Mouse (Mus musculus): ENCODE results near the gene Bcl2a1d. TPM values are rescaled to one million over a fixed set of nuclear protein-coding genes. Genes with fewer than 3 reads are reported as not detected.
"Not testable (repeated sequence)": the region's sequence is repeated elsewhere in the genome, so short reads cannot be mapped to it uniquely, and the experiment has no call there.

Gene Bcl2a1d
- polyA plus RNA-seq, 1 experiment: not detected

DNA sequence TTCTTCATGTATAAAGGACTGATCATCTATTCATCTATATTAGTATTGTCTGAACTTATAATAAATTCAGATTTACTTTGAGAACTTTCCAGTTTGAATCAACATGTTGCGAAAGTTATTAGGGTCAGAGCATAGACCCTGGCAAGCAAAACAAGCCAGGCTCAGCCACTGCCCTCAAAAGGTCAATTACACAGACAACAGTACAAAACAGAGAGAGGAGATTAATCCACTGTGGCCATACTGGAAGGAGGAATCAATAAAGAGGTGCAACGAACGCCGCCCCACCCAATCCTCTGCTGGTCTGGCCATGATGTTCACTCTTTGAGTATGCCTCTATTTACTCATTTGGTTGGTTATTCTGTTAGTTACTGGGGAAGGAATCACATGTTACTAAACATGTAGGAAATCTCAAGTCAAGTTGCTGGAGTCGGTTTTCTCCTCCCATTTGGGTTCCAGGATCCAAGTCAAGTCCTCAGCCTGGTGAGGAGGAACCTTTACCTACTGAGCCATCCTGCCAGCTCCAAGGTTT, 20.7 kb downstream of the Bcl2a1d start:
- not testable (repeated sequence) for H3K27me3 ChIP-seq (replicated peaks); H3K36me3 ChIP-seq (replicated peaks; ENCODE audit: low read length); H3K9me3 ChIP-seq; H3K4me3 ChIP-seq (replicated peaks); H3K4me1 ChIP-seq

DNA sequence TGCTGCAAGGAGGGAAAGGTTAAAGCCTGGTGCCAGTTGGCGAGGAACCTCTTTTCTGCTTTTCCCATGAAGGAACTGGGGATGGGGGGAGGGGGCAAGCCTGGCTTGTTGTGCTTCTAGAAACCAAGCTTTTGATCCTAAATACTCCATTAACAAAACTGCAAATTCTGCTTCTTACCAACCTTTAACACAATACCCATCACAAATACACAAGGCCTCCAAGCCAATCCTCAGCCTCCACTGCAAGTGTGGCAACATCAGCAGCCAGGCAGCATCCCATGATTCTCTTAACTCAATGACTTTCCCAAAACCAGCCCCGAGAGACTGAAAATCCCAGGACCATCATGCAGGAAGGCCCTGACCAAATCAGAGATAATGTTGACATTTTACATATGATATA, 21.3 kb downstream of the Bcl2a1d start:
- H3K27me3 ChIP-seq (replicated peaks); H3K36me3 ChIP-seq (replicated peaks; ENCODE audit: low read length): not testable (repeated sequence)

DNA sequence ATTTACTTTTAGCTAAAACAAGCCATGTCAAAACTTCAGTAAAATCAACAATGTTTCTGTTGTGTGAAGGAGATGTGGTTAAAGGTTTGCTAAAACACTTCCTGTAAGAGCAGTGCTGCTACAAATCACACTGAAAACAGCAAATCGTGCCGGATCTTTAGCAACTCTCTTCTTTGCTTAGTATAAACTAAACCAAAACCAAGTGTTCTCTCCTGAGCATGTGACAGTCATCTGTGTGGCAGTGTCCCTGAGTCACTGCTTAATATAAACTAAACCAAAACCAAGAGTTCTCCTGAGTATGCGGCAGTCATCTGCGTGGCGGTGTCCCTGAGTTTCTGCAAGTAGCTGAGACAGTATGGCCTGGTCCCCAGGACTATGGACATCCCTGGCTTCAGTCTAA, 21.9 kb downstream of the Bcl2a1d start:
- not testable (repeated sequence) for H3K36me3 ChIP-seq (replicated peaks; ENCODE audit: low read length); H3K4me1 ChIP-seq; H3K9me3 ChIP-seq; H3K4me3 ChIP-seq (replicated peaks); H3K27me3 ChIP-seq (replicated peaks)

More for the DNA sequence above, 21.3 kb downstream of the Bcl2a1d start:
- H3K9me3 ChIP-seq; H3K4me3 ChIP-seq (replicated peaks); H3K4me1 ChIP-seq: not testable (repeated sequence)

DNA sequence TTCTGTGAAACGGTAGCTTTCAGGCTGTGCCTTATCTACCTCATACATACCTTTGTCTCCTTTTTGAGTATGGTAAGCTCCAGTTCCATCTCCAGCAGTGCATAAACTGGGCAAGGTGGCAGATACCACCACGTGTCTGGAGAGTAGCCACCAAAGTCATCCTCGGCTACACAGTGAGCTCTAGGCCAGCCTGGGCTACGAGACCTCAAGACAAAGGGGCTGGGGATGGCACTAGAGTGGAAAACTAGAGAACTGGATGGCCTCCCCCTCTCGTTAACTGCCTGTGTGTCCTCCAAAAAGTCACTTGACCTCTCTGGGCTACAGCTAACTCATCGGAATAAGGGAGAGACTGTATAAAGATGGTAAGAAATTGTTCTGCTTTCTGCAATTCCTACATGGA, 22.4 kb downstream of the Bcl2a1d start:
- TF ChIP-seq FLI1 (IDR thresholded peaks at IDR 0.05; ENCODE audit: low read length) (no peak), GATA1 (IDR thresholded peaks at IDR 0.05; ENCODE audit: borderline replicate concordance, low read length) (no peak)
- H3K36me3 ChIP-seq (replicated peaks; ENCODE audit: low read length): peaks cover 4% of the 10 kb centered on the region
- no peak overlapping the region for H3K4me3 ChIP-seq (replicated peaks)
- H3K4me1 ChIP-seq: no peaks in the 10 kb centered on the region
- H3K9me3 ChIP-seq: no peaks in the 10 kb centered on the region
- no peaks in the 10 kb centered on the region for H3K27me3 ChIP-seq (replicated peaks)

DNA sequence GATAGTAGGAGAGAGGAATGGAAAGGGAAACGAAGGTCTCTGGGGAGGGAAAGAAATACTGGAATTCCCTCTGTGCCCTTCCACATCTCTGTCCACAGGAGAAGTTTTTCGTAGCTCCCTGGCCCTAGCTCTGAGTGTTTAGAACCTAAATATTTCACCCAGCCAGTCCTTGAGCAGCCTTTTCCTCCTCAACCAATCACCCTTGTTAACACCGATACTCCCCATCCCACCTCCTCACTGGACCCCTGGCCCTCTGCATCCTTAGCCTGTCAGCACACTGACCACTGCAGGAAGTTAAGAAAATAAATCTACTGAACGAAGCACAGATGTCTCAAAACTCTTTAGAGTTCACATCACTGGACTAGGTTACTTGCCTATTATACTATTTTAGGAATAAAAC, 25.0 kb downstream of the Bcl2a1d start:
- Histone ChIP-seq H3K9me3 (no peaks in the 10 kb centered on the region), H3K4me3 (replicated peaks) (no peak overlapping the region), H3K36me3 (replicated peaks; ENCODE audit: low read length) (peaks cover 4% of the 10 kb centered on the region), H3K4me1 (no peaks in the 10 kb centered on the region), H3K27me3 (replicated peaks) (no peaks in the 10 kb centered on the region)
- TF ChIP-seq GATA1 (IDR thresholded peaks at IDR 0.05; ENCODE audit: borderline replicate concordance, low read length): no peak

DNA sequence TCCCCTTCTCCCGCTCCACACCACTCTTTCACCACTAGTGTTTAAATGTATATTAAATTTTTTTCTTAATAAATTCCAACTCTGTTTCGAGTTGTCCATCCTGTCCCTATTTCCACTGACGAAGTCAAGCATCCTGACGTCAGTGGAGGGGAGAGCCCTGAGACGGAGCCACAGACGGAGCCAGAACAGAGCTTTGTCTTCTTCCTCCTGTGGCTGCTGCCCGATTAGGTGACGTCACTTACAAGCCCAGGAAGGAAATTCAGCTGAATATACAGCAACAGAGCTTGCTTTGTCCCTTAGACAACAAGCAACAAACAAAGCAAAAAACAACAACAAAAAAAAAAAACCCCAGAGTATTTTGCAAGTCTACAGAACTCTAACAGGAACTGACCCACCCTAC, 26.6 kb downstream of the Bcl2a1d start:
- H3K36me3 ChIP-seq (replicated peaks; ENCODE audit: low read length); H3K27me3 ChIP-seq (replicated peaks); H3K4me3 ChIP-seq (replicated peaks); H3K9me3 ChIP-seq; H3K4me1 ChIP-seq: not testable (repeated sequence)

DNA sequence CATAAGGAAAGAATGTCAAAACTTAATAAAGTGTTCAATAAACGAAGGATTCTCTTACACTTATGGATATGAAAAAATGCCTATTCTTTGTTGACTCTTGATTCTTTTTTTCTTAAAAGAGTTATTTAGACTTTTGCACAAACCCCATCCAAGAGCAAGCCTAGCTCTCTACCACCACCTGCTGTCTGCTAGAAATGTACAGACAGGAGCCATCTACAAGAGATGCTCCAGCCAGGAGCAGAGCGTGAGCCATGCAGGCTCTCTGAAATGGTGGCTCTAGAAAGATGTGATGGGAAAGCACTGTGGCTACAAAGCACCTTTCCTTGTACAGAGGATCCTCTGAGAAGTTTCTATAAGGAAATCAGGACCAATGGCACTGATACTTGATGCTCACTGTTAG, 33.0 kb downstream of the Bcl2a1d start:
- not testable (repeated sequence) for H3K27me3 ChIP-seq (replicated peaks); H3K4me1 ChIP-seq

DNA sequence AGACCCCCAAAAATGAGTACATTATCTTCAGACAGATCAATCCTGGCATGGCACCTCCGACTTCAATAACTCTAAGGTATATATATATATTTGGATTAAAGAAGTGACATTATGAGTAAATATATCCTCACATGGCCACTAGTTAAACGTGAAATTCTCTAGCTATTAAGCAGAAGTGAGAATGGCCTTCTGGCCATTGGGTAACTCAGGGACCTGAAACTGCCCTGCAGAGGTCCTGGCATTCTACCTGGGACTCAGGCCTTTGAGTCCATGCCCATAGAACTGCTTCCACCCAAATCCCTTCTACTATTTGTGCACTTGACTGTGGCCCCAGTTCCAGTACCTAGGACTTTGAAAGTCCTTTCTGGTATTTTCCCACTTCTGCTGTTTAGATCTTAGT, 40.4 kb downstream of the Bcl2a1d start:
- H3K4me3 ChIP-seq (replicated peaks); H3K4me1 ChIP-seq; H3K36me3 ChIP-seq (replicated peaks; ENCODE audit: low read length); H3K27me3 ChIP-seq (replicated peaks); H3K9me3 ChIP-seq: not testable (repeated sequence)

More for the DNA sequence above, 33.0 kb downstream of the Bcl2a1d start:
- not testable (repeated sequence) for H3K9me3 ChIP-seq; H3K36me3 ChIP-seq (replicated peaks; ENCODE audit: low read length); H3K4me3 ChIP-seq (replicated peaks)

DNA sequence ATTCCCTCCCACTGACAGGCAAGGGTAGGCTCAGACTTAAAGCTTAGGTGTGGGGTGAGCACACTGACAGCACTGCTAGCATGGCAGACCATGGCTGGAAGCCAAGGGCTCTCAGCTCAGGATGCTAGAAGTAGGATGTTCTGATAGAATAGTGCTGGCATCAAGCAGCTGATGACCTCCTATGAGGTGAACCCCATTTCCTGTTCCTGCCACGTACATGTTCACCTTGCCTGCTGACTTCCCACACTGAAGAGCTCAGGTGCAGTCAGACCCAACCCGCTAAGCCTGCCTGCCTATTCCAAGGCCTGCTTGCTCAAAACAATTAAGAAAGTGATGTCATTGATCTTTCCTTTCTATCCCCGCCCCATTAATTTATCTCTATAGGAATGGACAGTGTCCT, 42.3 kb downstream of the Bcl2a1d start:
- H3K4me3 ChIP-seq (replicated peaks); H3K36me3 ChIP-seq (replicated peaks; ENCODE audit: low read length); H3K27me3 ChIP-seq (replicated peaks); H3K4me1 ChIP-seq; H3K9me3 ChIP-seq: not testable (repeated sequence)

DNA sequence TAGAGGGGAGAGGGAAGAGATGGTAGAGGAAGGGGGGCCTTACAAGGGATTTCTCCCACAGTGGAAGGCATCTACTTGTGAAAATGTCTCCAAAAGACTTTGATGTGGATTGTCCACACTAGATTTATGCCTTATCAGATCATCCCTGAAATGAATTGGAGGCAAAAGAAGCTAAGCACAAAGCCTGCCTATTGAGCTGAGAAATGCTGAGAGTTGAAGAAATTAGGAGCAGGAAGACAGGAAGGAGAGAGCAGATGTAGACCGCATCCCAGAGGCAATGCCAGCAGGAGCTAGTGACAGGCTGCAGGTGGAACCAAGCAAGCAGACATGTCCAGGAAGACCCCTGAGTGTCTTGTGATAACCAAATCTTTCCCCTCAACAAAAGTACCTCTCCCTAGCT, 45.0 kb downstream of the Bcl2a1d start:
- not testable (repeated sequence) for H3K4me1 ChIP-seq

More for the DNA sequence above, 45.0 kb downstream of the Bcl2a1d start:
- H3K36me3 ChIP-seq (replicated peaks; ENCODE audit: low read length); H3K9me3 ChIP-seq; H3K4me3 ChIP-seq (replicated peaks); H3K27me3 ChIP-seq (replicated peaks): not testable (repeated sequence)

Other genes with a start within 250 kb of the Bcl2a1d start
- 15.1 and 44.2 TPM in 2 replicates for gene Syncrip, start 249.3 kb downstream of the Bcl2a1d start, polyA plus RNA-seq (2012; ENCODE audit: insufficient read depth, low replicate concordance)
- gene Zfp949, start 183.9 kb downstream of the Bcl2a1d start, polyA plus RNA-seq (2012; ENCODE audit: insufficient read depth, low replicate concordance): 0.78 TPM in 1 of 2 replicates, not detected in the other
- not detected in 2 replicates for gene Trim43a, start 151.0 kb downstream of the Bcl2a1d start, polyA plus RNA-seq (2012; ENCODE audit: insufficient read depth, low replicate concordance)
- gene Mthfsl, start 11.6 kb downstream of the Bcl2a1d start, polyA plus RNA-seq (2012; ENCODE audit: insufficient read depth, low replicate concordance): not detected in 2 replicates
- gene Trim43c, start 107.2 kb upstream of the Bcl2a1d start, polyA plus RNA-seq (2012; ENCODE audit: insufficient read depth, low replicate concordance): not detected in 2 replicates
- 0.31 TPM in 1 of 2 replicates, not detected in the other for gene Bcl2a1a, start 225.0 kb upstream of the Bcl2a1d start, polyA plus RNA-seq (2012; ENCODE audit: insufficient read depth, low replicate concordance)

All from megakaryocyte, embryonic 14.5 days (primary cell).